Comparison of ENCODE assay signal across 8 mouse cellular contexts in genomic region chr7:44748101-44749044, GRCm38 (mm10). TPM values are rescaled to one million over a fixed set of nuclear protein-coding genes. Genes with fewer than 3 reads are reported as not detected.
DNase-seq lines count a peak whose midpoint lies in the region; ATAC-seq lines count a peak whose summit lies in the region.

Gene Vrk3 (plus strand): TSS chr7:44748413.

- no peaks in the 10 kb centered on the region for H3K27me3 ChIP-seq in hindbrain, embryonic 11.5 days (ENCODE audit: control insufficient read depth, insufficient read depth, low read length)

- no peaks in the 10 kb centered on the region for H3K36me3 ChIP-seq in hindbrain, embryonic 11.5 days (ENCODE audit: control insufficient read depth, insufficient read depth, low read length)

- peak; percentile 97 for ATAC-seq in hindbrain, embryonic 11.5 days (ENCODE audit: low FRiP score)

- H3K9ac ChIP-seq in hindbrain, embryonic 11.5 days (ENCODE audit: low read depth, low read length): peak within 1 kb of the TSS; percentile 54

- peak within 1 kb of the TSS; percentile 60 for H3K4me3 ChIP-seq in hindbrain, embryonic 11.5 days (ENCODE audit: low read depth, low read length)

- peak; percentile 99 for DNase-seq in Muller cell, postnatal 12 days (ENCODE audit: inconsistent ontology term)
- DNase-seq in cerebellum, adult 9-11 months: peak; percentile 98
- peak; percentile 96 for DNase-seq in frontal cortex, adult 2 months (ENCODE audit: extremely low spot score in 1 of 2, low spot score in 1 of 2)
- DNase-seq in hindbrain, embryonic 11.5 days (ENCODE audit: low spot score): peak; percentile 94
- peak; percentile 86 to 90 for DNase-seq in layer of hippocampus, postnatal 10 days (ENCODE audit: low spot score in 2 of 2)
- peak; percentile 98 for DNase-seq in lung, postnatal 10 days
- peak; percentile 90 for DNase-seq in ovary, postnatal 36 days (ENCODE audit: low spot score)
- DNase-seq in thymus, postnatal 25 days: peak; percentile 90

- WGBS in hindbrain, embryonic 11.5 days: under 1% methylated on average over 44 of the region's 44 CpGs

- H3K4me2 ChIP-seq in hindbrain, embryonic 11.5 days (replicated peaks; ENCODE audit: low read depth, low read length): peak within 1 kb of the TSS; percentile 57

- H3K9me3 ChIP-seq in hindbrain, embryonic 11.5 days (ENCODE audit: control insufficient read depth, low read length): no peaks in the 10 kb centered on the region

- H3K27ac ChIP-seq in hindbrain, embryonic 11.5 days (ENCODE audit: low read depth, low read length): peak within 1 kb of the TSS; percentile 44

- peaks cover 5% of the 10 kb centered on the region; the same call in 1 of the 2 replicates for H3K4me1 ChIP-seq in hindbrain, embryonic 11.5 days (replicated peaks; ENCODE audit: control insufficient read depth, insufficient read depth, low read length)

RNA-seq across cellular contexts. Expression of gene Vrk3, which starts in this region (rescaled TPM):
- polyA plus RNA-seq in frontal cortex, adult 2 months (2012; rRNA removed): 33.9 and 38.2 TPM in 2 replicates
- polyA plus RNA-seq in hindbrain, embryonic 11.5 days (2014; fragmentation: Nextera tagmentation; extraction: Ambion mirVana): 32.5 and 36.7 TPM in 2 replicates
- total RNA-seq in layer of hippocampus, postnatal 10 days (2021): 10 to 100 TPM; 27.7 to 31.5 TPM

Comparison
In these comparisons a context has a peak if more than half of its experiments do, and no peak if none do; other contexts are left out.
1. Peak in every context shown above with its lines: DNase-seq, ATAC-seq, H3K4me3 ChIP-seq and H3K27ac ChIP-seq.